Mouse (Mus musculus): ENCODE measurements at regions not wholly inside any gene's neighbourhood (a gene's known extent, or its start where the extent isn't known, plus 50 kb on each side); places are given as distances from the start of the nearest gene placed in this dataset.
"Not testable (repeated sequence)": the region's sequence is repeated elsewhere in the genome, so short reads cannot be mapped to it uniquely, and the experiment has no call there.

GRCm38 (mm10) chr8:19976461-19976860 lies 73.3 kb downstream of the Gm31371 start:
- DNase-seq; H3K27ac ChIP-seq; H3K4me3 ChIP-seq; intact Hi-C loops (cut with DNase I): not testable (repeated sequence)

DNA sequence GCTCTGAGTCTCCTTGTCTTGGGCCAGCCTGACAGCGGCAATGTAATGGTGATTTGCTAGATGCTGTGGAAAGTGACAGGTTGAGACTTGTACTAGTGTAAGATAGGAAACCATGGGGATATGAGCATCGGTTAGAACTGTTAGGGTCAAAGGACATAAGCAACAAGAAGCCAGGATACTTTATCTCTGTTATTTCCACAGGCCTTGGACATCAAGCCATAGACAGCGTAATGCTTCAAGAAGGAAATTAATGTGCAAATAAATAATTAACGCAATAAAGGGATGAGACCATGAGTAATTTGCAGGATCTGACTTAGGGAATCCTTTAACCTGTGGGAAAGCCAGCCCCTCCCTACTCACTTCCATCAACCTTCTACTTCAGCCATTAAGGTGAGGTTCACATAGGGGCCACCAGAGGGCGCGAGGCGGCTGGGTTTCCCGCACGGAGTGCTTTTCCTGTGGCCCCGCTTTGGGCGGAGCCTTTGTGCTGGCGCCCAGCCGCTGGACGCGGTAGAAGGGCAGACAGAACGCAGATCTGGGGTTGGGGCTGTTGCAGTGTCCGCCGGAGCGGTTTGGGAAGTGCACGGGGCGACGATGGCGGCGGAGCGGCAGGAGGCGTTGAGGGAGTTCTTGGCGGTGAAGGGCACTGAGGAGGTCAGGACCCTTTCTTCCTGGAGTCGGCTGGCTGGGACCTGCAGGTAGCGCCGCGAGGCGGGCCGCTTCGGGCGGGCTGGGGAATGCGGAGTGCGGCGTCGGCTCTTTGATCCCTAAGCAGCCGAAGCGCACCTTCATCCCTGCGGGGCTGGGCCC lies 76.5 kb downstream of the Gm31371 start:
- H3K27ac ChIP-seq, result peak overlapping the region; percentile 76
- peak; percentile 84 for DNase-seq
- TF ChIP-seq CTCF (IDR thresholded peaks at IDR 0.05), result peak; percentile 75
- intact Hi-C loops (cut with DNase I), result no loop called here
- peak overlapping the region; percentile 80 for H3K4me3 ChIP-seq

DNA sequence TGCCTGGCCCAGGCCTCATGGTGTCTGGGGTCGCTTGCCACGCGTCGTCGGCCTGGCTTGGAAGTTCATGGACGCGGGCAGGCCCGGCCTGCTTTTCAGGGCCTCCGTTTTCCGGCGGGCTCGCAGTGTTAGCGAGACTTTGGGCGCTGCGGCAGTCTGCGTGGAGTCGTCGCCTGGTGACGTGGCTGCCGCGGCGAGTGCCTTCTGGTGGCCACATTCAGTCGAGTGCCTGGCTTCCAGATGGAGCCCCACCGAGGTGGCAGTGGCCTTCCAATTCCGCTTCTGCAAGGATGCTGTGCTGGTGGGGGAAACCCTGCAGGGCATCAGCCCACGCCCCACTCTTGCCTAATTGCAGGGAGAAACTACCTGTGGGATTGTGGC lies 77.1 kb downstream of the Gm31371 start:
- Histone ChIP-seq H3K27ac (peak overlapping the region; percentile 76), H3K4me3 (peak overlapping the region; percentile 80)
- DNase-seq; intact Hi-C loops (cut with DNase I): not testable (repeated sequence)

GRCm38 (mm10) chr8:20008106-20008505 lies 104.9 kb downstream of the Gm31371 start:
- DNase-seq, result peak; percentile 26
- H3K4me3 ChIP-seq; H3K27ac ChIP-seq; intact Hi-C loops (cut with DNase I): not testable (repeated sequence)

DNA sequence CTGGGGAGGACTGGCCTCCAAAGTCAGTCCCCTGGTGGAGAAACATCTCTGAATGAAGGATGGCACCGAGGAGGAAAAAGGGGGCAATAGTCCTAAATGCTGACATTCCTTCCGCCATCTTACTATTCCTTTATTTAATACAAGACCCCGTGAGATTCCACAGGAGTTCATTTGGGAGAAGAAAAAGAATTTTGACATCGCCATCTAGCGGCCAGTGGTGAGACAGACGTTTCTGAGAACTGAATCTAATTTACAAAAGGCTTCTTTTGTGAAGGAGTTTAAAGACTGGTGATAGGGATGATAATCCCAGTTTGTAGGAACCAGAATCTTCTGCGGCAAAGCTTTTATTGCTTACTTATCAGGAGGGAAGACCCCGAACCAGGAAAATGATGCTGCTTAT lies 107.8 kb downstream of the Gm31371 start:
- TF ChIP-seq CTCF (IDR thresholded peaks at IDR 0.05), result peak; percentile 52
- H3K27ac ChIP-seq; intact Hi-C loops (cut with DNase I); DNase-seq; H3K4me3 ChIP-seq: not testable (repeated sequence)

GRCm38 (mm10) chr8:20013278-20013677 lies 110.1 kb downstream of the Gm31371 start:
- H3K27ac ChIP-seq; H3K4me3 ChIP-seq; intact Hi-C loops (cut with DNase I): not testable (repeated sequence)
- peak; percentile 47 for TF ChIP-seq CTCF (IDR thresholded peaks at IDR 0.05)
- DNase-seq, result peak; percentile 49

- DNase-seq; H3K27ac ChIP-seq; H3K4me3 ChIP-seq; intact Hi-C loops (cut with DNase I): not testable (repeated sequence)
These were observed 111.4 kb downstream of the Gm31371 start for GRCm38 (mm10) chr8:20014451-20015130.

DNA sequence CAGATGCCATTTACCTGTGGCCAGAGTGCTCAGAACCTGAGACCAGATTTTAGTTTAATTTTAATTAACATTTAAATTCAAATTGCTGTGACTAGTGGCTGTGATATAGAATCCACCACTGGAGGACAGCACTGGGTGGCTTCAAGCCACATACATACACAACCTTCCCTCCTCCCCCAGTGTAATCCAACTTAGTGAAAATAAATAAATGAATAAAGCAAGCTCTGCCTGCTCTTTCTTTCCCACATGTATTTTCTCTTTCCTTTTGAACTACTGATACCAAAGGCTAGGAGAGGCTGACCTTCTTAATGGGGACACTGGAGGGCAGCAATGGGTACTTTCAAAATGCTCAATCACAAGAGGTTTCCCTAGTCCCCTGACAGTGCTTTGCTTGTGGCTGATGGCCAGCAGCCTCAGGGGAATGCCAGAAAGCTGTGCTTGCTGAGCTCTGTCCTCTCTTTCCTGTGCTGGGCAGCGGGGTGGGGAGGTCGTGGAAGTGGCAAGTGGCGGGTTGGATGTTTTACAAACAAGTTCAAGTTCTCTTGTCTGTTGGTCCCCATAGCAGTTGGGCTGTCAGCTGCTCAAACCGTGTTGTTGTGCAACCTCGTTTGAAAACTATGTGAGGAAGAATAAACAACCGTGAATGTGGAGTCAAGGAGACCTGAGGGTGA lies 112.4 kb downstream of the Gm31371 start:
- intact Hi-C loops (cut with DNase I); H3K4me3 ChIP-seq; H3K27ac ChIP-seq; DNase-seq: not testable (repeated sequence)
- TF ChIP-seq CTCF (IDR thresholded peaks at IDR 0.05), result peak; percentile 6; the same call in 1 of the 2 replicates

DNA sequence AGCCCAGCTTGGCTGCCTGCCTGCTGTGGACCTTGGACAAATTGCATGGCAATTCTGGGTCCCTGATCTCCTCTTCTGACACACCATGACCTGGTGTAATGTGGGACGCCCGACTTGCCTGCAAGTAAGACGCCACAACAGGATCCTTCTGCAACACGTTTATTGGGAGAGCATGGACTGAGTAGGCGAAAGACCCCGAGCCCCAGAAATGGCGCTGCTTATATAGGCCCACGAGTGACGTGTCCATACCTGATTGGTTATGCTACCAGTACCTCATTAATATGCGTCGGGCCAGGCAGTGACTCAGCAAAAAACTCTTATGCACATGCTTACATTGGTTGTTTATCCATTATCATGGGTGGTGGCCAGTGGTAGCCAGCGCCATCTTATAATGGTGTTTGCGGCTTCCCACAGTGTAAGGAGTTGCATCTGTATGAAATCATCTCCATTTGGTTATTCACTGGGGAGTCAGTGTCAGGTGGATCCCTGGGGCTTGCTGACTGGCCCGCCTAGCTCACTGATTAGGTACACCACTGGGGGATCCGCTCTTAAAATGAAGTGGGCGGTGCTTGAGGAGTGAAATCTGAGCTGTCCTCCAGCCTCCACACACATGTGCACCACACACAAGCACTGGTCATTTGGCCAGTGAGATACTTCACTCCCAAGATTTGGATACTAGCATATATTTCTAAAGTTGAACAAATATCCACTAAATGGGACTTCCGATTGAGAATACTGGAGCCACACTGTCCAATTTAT lies 113.1 kb downstream of the Gm31371 start:
- peak; percentile 33 for DNase-seq
- intact Hi-C loops (cut with DNase I); H3K4me3 ChIP-seq; H3K27ac ChIP-seq: not testable (repeated sequence)

DNA sequence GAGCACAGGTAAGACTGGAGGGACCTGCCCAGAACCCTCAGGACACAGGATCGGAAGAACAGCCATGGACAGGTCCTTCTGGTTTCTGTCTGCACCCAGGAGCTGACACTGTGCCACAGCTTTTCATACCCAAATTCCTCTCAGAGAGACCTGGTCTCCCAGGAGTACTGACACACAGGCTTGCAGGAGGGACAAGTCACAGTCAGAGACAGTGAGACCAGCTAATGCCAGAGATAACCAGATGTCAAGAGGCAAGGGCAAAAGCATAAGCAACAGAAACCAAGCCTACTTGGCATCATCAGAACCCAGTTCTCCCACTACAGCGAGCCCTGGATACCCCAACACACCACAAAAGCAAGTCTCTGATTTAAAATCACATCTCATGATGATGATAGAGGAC lies 122.3 kb downstream of the Gm31371 start:
- DNase-seq; H3K4me3 ChIP-seq; intact Hi-C loops (cut with DNase I); H3K27ac ChIP-seq: not testable (repeated sequence)

DNA sequence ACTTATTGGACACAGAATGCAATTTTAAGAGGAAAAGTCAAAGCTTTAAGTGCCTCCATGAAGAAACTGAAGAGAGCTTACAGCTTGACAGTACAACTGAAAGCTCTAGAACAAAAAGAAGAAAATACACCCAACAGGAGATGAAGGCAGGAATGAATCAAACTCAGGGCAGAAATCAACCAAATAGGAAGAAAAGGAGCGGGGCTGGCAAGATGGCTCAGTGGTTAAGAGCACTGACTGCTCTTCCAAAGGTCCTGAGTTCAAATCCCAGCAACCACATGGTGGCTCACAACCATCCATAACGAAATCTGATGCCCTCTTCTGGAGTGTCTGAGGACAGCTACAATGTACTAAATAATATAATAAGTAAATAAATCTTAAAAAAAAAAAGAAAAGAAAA lies 124.8 kb downstream of the Gm31371 start:
- intact Hi-C loops (cut with DNase I); H3K4me3 ChIP-seq; H3K27ac ChIP-seq: not testable (repeated sequence)
- DNase-seq, result peak; percentile 25

DNA sequence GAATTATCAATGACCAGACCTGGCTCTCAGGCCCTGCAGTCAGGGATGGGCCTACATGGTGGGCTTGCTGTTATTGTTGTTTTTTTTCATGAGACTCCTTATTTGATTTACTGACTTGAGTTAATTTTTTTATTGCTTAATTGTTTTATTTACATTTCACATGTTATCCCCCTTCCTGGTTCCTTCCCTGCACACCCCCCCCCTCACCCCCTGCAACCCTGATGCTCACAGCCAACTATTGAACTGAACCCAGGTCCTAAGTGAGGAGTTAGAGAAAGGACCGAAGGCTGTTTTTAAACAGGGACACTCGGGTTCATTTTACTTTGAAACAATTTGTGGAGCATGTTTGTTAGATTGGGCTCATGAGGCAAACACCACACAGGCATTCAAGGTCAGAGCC lies 126.9 kb downstream of the Gm31371 start:
- H3K4me3 ChIP-seq; H3K27ac ChIP-seq; intact Hi-C loops (cut with DNase I); DNase-seq: not testable (repeated sequence)

DNA sequence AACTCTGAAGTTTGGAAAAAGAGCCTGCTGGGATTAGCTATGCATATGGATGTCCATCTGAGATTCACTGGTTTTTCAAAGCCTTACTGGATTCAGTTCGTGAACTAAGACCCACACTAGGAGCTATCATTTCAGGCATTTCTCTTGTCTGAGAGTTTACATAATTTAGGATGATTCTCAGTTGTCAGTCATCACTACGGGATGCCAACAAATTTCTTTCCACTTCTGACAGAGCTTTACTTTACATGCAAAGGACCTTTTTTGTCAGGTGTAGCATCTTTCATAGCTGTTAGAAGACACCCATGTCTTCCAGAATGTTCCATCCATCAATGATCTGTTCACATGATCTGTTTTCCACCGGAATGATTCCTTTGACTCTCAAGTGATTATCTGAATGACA lies 154.4 kb downstream of the Gm31371 start:
- intact Hi-C loops (cut with DNase I); DNase-seq; H3K27ac ChIP-seq; H3K4me3 ChIP-seq: not testable (repeated sequence)

DNA sequence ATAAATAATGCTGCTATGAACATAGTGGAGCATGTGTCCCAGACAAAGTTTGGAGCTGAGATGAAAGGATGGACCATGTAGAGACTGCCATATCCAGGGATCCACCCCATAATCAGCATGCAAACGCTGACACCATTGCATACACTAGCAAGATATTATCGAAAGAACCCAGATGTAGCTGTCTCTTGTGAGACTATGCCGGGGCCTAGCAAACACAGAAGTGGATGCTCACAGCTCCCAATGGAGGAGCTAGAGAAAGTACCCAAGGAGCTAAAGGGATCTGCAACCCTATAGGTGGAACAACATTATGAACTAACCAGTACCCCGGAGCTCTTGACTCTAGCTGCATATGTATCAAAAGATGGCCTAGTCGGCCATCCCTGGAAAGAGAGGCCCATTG lies 194.9 kb downstream of the Gm31371 start:
- intact Hi-C loops (cut with DNase I); H3K4me3 ChIP-seq; DNase-seq; H3K27ac ChIP-seq: not testable (repeated sequence)

DNA sequence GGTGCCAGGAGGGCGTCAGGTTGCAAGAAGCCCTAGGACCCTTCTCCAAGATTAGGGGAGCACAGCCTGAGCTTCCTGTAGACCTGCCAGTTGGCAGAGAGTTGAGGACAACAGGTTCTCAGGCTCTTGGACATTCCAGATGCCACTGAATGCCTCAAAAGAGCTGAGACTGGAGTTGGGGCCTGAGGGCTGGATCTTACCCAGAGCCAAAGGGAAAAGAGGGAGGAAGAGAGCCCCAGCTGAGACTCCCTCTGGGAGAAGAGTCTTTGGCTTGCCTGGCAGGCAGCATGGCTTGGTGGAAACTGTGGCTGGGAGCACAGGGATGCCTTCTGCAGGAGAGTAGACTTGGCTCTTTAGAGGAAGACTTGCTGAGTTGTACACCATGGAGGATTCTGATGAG lies 197.0 kb downstream of the Gm31371 start:
- DNase-seq; H3K4me3 ChIP-seq; H3K27ac ChIP-seq; intact Hi-C loops (cut with DNase I): not testable (repeated sequence)

DNA sequence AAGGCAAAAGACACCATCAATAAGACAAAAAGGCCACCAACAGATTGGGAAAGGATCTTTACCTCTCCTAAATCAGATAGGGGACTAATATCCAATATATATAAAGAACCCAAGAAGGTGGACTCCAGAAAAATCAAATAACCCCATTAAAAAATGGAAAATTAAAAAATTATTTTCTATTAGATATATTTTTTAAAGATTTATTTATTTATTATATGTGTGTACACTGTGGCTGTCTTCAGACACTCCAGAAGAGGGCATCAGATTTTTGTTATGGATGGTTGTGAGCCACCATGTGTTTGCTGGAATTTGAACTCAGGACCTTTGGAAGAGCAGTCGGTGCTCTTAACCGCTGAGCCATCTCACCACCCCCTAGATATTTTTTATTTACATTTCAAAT lies 199.2 kb downstream of the Gm31371 start:
- DNase-seq; intact Hi-C loops (cut with DNase I); H3K27ac ChIP-seq: not testable (repeated sequence)

DNA sequence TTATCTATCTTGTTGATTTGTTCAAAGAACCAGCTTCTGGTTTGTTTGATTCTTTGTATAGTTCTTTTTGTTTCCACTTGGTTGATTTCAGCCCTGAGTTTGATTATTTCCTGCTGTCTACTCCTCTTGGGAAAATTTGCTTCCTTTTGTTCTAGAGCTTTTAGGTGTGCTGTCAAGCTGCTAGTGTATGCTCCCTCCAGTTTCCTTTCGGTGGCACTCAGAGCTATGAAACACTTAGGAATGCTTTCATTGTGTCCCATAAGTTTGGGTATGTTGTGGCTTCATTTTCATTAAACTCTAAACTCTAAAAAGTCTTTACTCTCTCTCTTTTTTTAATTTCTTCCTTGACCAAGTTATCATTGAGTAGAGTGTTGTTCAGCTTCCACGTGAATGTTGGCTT lies 204.0 kb downstream of the Gm31371 start:
- H3K4me3 ChIP-seq; H3K27ac ChIP-seq; DNase-seq; intact Hi-C loops (cut with DNase I): not testable (repeated sequence)

More for the DNA sequence above, 199.2 kb downstream of the Gm31371 start:
- not testable (repeated sequence) for H3K4me3 ChIP-seq

All from gastrocnemius, adult 2 months (tissue).